Mouse (Mus musculus) cerebellum, adult 18-20 months (tissue): ENCODE measurements at regions not wholly inside any gene's neighbourhood (a gene's known extent, or its start where the extent isn't known, plus 50 kb on each side); places are given as distances from the start of the nearest gene placed in this dataset.
"Not testable (repeated sequence)": the region's sequence is repeated elsewhere in the genome, so short reads cannot be mapped to it uniquely, and the experiment has no call there.

ENCODE experiments used
- DNase-seq, 2 experiments: peaks; one replicate each; pipeline ENCODE4 v3.0.0; 2021

DNA sequence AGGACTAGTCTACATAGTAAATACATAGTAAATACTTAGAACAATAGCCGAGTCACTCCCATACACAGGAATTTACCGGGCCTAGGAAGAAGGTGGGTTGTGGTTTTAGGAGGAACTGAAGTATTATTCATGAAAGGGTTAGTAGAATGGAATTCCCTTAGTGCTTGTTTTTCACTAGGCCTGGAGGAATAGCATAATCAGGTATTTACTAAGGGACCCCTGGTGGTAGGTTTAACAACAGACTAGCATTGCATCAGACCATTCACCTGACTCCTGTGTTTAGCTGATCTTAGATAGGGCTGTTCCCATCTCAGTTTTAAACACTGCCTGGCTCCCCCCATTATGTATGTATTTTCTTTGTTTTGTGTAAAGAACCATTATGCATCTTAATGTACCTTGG is 339.0 kb downstream of the Dync2h1 start:
- DNase-seq, result not testable (repeated sequence)

DNA sequence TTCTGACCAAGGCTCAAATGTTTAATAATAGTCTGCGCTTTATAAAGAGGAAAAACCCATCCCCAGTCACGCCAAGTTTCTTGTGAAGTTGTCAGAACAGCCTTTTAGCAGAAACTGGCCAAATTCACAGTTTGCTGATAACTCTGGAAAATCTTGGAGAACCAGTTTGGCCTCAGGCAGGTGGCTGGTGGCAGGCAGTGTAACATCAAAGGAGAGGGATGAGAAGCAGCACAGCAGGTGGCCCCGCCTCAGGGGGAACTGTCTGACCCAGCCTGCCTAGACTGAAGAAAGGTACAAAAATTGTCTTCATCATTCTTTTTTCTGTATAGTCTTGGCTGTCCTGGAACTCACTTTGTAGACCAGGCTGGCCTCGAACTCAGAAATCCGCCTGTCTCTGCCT is 349.3 kb downstream of the Dync2h1 start:
- DNase-seq, result peak; percentile 2 to 4

DNA sequence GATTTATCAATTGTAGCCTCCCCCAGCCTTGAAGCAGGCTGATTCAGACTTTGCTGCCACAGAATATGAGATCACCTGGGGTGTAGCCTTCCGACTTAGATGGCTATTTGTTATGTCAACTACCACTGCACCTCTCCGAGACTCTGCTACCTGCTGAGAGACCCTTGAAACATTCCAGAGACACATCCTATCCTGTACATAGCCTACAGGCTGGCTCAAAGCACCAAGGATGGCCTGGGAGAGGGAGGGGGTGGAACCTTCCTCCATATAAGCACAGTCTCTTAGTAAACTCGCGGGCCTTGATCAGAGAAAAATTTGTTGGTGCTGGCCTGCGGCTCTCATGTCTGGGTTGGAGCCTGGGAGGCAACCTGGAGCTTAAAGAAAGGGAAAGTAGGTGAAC is 349.8 kb downstream of the Dync2h1 start:
- no peak for DNase-seq

DNA sequence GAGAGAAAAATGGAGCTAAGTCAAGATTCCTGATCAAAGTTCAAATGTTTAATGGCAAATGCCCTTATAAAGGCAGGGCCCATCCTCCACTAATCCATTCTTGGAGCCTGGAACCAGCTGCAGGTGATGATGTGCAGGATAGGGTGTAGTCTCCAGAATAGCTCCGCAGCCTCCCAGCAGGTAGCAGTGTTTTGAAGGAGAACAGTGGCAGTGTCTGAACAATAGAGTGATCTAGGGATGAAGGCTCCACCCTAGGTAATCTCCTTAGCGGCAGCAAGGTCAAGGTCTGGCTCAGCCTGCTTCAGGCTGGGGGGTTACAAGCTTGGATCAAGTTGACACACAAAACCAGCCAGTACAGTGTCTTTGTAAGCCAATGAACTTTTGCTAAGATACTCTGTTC is 351.4 kb downstream of the Dync2h1 start:
- no peak for DNase-seq

DNA sequence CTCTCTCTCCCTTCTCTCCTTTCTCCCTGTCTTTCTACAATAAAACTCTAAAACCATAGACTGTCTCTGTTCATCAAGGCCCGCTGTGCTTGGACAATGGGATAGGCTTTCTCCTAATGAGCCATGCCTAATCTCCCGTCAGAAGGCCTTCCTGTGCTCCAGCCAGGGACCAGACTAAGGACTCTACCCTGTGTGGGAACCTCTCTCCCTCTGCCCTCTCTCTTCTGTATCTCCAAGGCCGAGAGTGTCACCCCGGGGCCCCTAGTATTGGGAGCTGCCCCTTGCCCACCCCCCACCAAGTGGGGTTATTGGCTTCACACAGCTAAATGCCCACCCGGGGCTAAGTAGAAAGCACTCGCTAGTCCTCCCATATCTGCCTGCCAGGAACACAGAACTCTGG is 352.6 kb downstream of the Dync2h1 start:
- DNase-seq, result not testable (repeated sequence)

DNA sequence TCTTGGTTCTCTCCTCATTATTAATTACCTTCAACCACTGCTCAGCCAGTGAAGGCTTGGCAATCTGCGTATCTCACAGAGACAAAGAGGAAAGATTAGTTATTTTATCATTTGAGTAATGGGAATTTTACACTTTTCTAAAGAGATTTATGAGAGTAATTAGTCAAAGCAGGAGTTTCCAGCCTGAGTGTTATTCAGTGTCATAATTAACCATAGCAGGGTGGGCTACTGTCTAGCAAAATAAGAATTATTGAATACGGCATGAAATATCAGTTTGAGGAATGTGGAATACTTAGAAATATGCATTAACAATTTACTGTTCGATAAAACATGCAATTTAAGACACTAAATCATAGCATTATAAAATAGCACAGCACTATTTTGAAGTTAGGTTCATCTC is 357.7 kb downstream of the Dync2h1 start:
- DNase-seq, result no peak

DNA sequence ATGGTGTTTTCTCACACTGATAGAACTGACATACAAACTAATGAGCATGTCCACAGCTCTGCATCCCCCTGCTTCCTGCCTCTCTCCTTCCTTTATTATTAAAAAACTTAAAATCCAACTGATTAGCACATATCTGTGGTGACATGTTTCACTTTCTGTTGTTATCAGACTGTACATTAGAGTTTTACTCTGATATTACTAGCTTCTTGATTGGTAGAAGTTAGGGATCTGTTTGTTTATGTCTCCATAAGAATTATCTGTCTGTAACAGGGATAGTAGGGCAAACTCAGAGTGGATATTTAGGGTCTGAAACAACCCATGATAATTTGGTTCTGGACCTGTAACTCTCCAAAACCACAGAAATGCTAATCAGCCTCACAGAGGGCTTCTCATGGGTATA is 358.6 kb downstream of the Dync2h1 start:
- no peak for DNase-seq

DNA sequence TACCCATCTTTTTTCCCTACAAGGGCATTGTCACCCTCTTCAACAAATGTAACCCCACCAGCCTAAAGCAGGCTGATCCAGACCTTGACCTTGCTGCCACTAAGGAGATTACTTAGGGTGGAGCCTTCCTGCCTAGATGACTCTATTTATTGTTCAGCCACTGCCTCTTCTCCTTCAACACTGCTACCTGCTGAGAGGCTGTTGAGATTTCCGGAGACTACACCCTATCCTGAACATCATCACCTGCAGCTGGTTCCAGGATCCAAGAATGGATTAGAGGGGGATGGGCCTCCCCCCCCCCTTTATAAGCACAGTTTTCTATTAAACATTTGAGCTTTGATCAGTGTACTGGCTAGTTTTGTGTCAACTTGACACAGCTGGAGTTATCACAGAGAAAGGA is 360.3 kb downstream of the Dync2h1 start:
- DNase-seq, result not testable (repeated sequence)

DNA sequence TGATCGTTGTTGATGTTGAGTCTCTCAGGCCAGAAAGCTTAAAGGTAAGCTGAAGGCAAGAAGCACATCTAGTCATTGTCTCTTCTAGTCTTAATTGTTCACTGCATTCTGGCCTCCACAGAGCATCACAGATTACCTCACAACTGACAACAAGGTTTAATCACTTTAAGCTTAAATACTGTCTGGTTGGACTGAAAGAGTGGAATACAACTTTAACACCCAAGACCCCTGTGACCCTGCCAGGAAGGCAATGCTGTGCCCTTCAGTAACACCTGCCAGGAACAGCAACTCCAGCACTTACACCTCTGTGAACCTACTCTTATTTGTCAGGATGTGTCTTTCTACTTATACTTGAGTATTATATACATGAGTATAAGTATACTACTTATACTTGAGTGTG is 360.7 kb downstream of the Dync2h1 start:
- no peak for DNase-seq

DNA sequence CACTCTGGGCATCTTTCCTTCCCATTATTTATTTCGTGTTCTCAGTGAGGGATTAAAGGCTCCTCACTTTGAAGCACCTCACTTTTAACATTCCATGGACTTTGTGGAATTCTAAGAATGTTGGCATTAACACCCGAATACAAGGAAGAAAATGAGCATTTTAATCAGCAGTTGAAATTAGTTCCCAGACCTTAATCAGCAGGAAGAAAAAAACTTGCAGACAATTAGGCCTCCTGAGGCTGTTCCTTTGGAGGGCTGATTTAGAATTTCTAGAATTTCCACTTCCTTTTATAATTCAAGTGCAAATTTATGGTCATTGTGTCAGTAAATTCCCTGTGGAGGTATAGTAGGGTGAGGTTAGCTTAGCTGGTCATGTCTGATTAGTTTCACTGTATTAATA is 407.6 kb downstream of the Dync2h1 start:
- no peak for DNase-seq

DNA sequence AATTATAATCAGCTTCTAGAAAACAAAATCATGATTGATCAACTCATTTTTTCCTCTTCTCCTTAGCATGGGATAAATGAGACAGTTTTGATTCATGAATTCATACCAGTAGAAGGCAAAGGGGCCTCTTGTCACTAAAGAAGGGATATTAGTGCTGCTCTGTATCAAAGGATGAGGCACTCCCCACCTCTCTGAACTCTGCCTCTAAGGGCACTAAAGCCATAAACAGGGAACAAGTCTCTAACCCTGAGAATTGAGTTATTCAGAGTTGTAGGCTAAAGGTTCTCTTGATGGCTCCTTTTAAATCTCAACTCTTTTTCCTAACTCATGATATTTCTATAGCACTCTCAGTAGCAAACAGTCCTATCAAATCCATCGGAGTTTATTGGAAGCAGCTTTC is 442.8 kb downstream of the Dync2h1 start:
- DNase-seq, result no peak

DNA sequence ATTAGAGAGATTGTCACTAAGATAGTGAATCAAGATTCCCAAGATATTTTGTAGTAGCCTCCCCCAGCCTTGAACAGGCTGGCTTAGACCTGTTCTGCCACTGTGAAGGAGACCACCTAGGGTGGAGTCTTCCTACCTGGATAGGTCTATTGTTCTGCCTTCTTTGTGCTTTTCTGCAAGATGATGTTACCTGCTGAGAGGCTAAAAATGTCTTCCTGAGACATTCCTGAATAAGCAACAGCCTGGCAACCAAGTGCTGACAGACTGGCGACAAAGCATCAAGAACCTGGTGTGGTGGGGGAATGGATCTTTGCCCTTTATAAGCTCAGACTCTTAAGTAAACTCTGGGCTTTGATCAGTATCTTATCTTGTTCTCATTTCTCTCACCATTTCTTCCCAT is 447.8 kb downstream of the Dync2h1 start:
- no peak for DNase-seq

DNA sequence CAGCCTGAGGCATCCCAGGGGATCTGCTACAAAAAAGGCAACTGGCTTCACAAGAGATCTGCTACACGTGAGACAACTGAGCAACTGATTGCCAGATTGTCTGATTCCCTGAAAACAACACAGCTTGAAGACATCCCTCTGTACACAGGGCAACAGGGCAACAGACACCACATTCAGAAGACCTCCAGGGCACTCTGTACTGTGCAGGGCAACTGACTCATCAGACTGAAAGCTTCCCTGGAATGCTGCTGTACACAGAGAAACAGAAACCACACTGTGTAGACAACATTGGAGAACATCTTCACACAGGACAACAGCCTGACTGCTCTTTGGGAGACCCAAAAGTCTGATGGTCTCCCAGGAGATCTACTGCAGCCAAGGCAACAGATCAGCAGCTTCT is 456.8 kb upstream of the Ddi1 start:
- DNase-seq, result no peak

DNA sequence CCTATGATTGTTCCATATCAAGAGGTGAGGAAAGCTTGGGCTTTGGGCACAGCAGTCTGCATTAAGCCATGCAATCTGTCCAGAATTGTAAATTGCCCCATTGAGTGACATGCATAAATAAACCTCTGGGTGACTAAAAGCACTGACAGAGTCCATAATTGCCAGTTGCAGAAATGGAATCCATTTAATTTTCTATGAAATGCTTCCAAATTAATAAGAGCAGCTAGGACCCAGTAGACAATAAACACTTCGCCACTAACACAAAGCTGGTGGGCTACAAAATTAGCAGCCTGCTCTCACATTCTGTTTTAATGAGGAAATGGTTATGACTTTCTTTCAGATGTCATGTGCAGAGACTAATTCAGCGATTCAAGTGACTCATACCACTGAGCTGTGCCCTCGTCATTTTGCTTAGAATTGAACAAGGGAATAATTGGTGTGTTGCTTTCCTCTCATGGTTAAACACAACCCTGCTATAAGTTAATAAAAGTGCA is 407.6 kb upstream of the Ddi1 start:
- no peak for DNase-seq

DNA sequence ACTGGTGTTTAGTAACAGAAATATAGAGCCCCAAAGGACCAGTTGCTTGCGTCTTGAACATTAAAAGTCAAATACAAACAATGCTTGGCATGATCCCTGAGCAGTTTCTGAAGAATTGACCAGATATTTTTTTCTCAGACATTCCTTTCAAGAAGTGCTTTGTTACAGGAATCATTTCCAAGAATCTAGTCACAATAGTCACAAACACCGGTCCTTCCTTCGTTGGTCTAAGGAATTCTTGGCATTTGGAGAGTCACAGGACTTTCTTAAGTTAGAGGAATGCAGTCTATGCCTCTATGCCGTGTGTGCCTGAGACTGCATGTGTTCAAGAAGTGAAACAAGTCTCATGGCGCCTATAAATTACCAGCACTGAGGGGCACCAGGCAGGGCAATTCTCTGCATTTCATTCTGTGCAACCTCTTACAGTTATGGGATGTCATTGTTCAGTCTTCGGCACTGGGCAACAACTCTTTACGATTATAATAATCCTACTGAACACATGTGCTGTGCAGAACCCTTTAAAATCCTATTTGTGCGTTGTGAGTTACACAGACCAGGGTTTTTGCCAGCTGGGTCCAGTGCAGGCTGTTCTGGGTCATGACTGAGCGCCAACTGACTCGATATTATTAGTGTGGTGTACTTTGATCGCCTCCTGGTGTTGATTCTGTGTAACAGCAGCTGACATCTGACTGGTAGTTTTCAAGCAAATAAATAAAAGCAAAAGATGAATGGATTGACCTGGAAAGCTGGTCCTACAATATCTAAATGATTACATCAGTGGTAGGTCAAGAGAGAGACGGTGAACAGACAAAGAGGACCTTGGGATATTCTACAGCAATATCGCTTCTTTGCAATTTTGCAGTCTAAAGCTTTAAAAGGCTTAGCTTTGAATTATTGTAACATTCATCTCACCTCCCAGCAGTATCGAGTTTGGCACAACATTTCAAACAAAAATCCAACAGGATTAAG is 398.6 kb upstream of the Ddi1 start:
- DNase-seq, result peak; percentile 61 to 69

DNA sequence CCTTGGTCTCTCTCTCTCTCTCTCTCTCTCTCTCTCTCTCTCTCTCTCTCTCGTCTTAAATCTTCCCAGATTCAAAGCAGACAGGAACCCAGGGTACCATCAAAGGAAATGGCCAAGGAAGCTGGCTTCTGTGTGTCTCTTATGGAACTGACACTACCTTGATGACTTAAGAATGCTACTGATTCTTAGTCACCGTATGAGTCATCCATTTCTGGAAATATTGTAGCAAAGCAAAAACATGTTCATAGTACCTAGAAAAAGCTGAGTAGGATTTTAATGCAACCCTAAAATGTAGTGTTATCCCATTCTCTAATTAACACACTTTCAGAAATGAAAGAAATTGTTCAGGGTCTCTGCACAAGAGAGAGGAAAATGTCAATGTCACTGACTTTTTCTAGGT is 396.0 kb upstream of the Ddi1 start:
- DNase-seq, result no peak

DNA sequence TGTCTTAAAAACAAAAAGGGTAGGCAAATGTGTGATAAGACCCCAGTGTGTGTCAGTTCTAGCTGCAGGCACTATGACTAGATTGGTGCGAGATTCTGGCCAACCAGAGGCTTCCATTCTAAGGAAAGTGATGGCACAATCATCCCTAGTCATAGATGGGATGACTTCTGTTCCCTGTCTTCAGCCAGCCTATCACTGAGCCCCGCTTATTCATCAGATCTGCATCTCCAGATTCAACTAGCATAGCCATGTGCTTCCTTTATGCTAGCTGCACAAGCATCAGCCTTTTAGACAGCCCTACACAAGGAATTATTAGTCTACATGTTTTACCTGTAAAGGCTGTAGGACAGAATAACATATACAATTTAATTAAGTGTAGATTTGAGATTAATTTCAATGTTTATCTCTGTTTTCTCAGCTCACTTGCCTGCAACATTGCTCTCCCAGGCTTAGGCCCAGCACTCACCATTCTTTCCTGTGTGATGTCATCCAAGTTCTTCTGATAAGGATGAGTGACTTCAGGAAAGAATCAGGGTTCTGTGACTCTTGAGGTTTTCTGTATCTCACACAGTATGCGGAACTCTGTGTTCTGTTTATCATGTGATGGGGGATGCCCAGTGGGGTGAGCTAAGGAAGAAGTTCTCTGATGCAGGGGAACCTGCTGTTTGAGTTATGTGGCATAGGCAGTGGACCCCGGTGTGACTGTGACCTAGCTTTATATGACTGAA is 382.8 kb upstream of the Ddi1 start:
- no peak for DNase-seq

DNA sequence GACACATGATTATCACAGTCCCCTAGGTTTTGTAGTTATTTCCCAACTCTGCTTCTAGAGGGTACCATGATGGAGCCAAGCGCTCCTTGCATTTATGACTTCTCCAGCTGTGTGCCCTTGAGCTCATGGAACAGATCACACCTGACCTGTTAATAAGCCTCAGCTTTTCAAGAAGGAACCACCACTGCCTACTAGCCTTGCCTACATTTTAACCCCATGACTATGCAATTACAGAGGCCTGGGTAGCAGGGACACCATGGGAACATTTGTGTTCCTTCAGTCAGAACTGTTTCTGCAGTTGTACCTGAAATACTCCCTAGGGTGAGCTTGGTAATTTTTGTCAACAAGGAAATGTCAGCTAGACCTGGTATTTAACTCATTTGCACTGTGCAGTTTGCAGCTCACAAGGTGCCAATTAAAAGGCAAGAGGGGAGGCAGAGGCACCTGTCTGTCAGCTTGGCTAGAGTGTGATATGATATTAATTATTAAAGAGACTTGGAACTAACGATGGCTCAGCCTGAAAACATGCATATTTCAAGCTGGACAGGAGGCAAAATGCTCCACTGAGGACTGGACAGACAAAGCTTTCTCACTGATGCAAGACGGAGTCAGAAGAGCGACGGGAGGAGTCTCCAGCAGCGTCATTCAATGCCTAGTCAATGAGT is 382.1 kb upstream of the Ddi1 start:
- no peak for DNase-seq

DNA sequence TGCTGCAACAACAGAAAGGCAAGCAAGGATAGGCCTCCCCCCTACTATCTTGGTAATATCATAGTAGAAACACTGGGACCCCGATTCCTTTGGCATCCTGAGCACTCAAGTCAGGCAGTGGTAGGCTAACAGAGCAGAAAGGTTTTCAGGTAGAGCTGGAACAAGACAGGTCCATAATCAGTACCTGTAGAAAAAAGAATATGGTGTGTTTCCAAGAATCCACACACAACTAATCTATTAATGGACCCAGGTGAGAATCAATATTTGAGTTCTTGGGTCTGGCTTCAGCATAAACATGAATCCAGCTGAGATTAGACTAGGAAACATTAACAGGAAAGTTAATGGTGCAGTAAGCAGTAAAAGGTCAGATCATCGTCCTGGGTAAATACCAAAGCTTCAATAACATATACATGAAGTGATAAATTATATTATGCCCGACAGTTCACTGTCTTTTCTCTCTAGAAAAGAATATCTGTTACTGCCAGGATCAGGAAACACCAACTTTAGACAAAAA is 376.2 kb upstream of the Ddi1 start:
- DNase-seq, result no peak

DNA sequence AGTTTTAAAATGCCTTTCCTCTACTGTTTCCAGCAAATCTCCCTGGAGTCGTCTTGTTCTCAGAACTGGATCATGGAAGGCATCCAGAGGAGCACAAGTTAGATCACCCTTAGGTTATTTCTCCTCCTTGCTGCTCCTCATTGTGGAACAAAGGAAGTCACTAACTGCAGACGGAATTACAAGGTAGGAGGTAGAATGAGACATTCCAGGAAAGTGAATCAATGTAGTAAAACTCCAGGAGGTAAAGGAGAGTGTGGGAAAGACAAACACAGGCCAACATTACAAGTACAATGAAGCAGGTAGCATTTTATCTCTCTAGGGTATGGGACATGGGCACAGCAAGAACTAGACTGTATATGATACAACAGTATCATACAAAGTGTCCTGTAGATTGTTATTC is 375.7 kb upstream of the Ddi1 start:
- no peak for DNase-seq

DNA sequence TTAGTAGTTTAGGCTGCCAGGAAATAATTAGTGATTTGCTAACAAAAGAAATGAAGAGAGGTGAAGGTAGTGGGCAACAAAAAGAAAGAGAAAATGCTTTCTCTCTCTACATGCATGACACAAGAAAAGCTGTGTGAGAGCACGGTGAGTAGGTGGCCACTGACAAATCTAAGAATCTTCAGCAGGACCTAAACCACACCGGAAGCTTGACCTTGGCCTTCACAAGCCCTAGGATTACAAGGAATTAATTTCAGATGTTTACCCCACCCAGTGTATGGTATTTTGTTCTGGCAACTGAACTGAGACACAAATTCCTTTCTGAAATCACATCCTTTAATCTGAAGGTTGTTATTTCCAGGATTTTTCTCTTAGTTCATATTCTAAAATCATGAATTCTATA is 347.5 kb upstream of the Ddi1 start:
- DNase-seq, result no peak

DNA sequence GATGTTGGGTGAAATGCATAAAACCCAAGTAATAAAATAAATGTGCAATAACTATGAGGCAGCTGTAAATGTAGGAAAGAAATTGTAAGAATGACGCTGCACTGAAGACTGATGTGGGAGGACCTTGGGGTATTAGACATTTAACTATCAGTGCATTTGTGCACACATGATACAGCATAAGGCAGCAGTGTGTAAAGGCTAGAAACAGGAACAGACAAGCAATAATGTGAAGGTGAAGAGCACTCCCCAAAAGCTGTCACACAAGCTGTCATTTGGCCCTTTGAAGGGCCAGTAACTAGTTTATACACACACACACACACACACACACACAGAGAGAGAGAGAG is 339.6 kb upstream of the Ddi1 start:
- DNase-seq, result no peak
